Mouse (Mus musculus) MEL (cell line): ENCODE results near the gene Nos1ap.

ENCODE experiments used
- GATA1 ChIP-seq: IDR thresholded peaks from 2 replicates; pipeline ENCODE4 v1.6.1; 2011; ENCODE audit warnings: low read depth, low read length, improper control_type of control experiment
- KAT2A ChIP-seq: conservative IDR thresholded peaks from 2 replicates; pipeline ENCODE4 v1.6.1; 2012; ENCODE audit warnings: low read depth, low read length, improper control_type of control experiment, inconsistent platforms
- POLR2A ChIP-seq, 2 experiments: IDR thresholded peaks; 2 replicates each; pipeline ENCODE4 v1.6.1; 2011 to 2012; ENCODE audit warnings: low read length in 2 of 2, mild to moderate bottlenecking in 2 of 2, control low read depth in 1 of 2, improper control_type of control experiment in 1 of 2, low read depth in 1 of 2, moderate library complexity in 1 of 2; ENCODE audit not compliant: control insufficient read depth in 1 of 2, insufficient read depth in 1 of 2, poor library complexity in 1 of 2
- RAD21 ChIP-seq: IDR thresholded peaks from 2 replicates; pipeline ENCODE4 v1.6.1; 2011; ENCODE audit warnings: mild to moderate bottlenecking, low read depth, low read length, improper control_type of control experiment
- RCOR1 ChIP-seq: IDR thresholded peaks from 2 replicates; pipeline ENCODE4 v1.6.1; 2012; ENCODE audit warnings: low read depth, mild to moderate bottlenecking, inconsistent platforms, low read length, improper control_type of control experiment
- SIN3A ChIP-seq: IDR thresholded peaks from 2 replicates; pipeline ENCODE4 v1.6.1; 2012; ENCODE audit warnings: low read length, improper control_type of control experiment, inconsistent platforms
- UBTF ChIP-seq: IDR thresholded peaks from 2 replicates; pipeline ENCODE4 v1.6.1; 2012; ENCODE audit warnings: low read depth, mild to moderate bottlenecking, inconsistent platforms, low read length, improper control_type of control experiment, moderate library complexity, borderline replicate concordance; ENCODE audit not compliant: insufficient read depth

DNA sequence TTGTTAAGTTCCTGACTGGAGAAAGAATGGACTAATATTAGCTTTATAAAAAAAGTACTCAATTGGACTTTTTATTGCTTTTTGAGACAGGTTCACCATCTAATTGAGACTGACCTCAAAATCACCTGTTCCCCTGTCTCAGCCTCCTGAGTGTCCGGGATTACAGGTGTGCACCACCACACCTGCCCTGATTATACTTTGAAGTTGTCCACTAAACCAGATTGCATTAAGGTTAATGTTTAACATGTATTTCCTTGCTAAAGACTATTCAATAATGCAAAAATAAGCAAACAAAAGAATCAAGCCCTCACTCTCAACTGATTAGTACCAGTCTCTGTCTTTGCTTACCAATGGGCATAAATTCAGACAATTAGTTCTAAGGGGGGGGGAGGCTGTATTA is 74.2 kb downstream of the Nos1ap start:
- no peak for TF ChIP-seq UBTF
- TF ChIP-seq SIN3A: no peak
- no peak for TF ChIP-seq GATA1
- TF ChIP-seq RAD21: no peak
- TF ChIP-seq KAT2A: no peak
- TF ChIP-seq RCOR1: no peak
- TF ChIP-seq POLR2A (IDR thresholded peaks at IDR 0.05; ENCODE audit: control insufficient read depth in 1 of 2, insufficient read depth in 1 of 2, low read depth in 1 of 2, low read length in 2 of 2, poor library complexity in 1 of 2): no peak
